Mouse (Mus musculus): ENCODE data around the gene Ror1. TPM values are rescaled to one million over a fixed set of nuclear protein-coding genes. Genes with fewer than 3 reads are reported as not detected.

The Ror1 gene
- total RNA-seq, 2 experiments from 2014 or later: 7.7 to 9.7 TPM

DNA sequence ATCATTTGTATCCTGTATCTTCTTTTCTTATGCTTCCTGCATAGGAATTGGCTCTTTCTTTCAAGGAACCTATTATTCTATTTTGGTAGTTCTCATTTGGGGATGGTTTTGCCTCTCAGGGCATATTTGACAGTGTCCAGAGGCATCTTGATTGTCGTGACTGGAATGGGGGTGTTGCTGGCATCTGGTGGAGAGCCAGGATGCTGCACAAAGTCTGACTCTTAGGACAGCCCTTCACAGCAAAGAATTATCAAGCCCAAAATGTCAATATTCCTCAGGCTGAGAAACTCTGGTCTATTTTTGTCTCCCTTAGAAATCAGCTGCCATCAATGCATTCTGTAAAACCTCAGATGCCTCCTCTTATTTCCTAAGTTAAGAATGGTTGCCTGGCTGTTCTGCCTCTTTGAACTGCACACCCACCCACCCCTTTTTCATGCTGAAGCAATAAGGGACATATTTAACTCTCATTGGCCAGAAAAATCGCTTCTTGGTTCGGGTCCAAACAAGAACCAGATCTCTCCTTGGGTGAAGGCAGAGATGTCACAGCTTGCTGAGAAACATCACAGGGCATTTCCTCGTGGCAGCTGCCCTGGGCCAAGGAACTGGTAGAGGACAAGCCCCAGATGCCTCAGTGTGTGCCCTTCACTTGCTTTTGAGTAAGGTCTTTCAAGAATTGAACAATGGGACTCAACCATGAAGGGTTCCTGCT lies 262.4 kb downstream of the Ror1 start:
- intact Hi-C loops (cut with DNase I): no loop called here
- DNase-seq (ENCODE audit: low spot score): no peak

DNA sequence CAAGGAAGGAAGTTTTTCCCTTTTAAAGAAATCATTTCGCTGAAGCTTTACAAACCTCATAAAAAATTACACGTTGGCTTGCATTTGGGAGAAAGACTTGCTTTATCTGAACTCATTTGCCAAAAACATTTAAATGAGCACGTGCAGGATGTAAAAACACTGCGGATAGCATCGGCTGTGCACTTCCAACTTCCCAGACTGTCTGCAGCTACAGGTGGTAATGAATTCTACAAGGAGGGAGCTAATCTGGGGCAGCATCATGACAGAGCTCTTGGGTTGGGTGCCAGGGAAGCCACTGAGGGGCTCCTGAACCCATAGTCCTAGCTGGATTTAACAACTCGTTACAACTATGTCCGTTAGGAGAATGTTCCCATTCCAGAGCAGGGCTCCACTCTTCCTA lies 268.1 kb downstream of the Ror1 start:
- no peak for DNase-seq (ENCODE audit: low spot score)
- intact Hi-C loops (cut with DNase I): no loop called here

DNA sequence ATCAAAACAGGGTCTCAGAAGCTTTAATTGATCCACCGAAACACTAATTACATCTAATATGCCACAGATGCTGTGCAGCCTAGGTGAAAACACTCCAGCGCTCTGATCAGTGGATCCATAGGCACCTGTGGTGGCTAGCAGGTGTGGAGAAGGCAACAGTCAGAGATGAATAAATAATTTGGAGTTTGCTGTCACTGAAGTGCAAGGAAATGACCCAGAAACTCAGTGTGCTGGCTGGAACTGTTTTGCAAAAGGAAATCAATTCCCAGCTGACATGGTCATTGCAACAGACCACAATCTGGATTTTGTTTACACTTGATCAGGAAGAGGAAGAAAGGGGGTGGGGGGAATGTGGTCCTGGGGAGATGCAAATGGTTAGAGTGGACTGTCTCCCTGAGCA lies 273.1 kb downstream of the Ror1 start:
- intact Hi-C loops (cut with DNase I): no loop called here
- DNase-seq (ENCODE audit: low spot score): no peak

DNA sequence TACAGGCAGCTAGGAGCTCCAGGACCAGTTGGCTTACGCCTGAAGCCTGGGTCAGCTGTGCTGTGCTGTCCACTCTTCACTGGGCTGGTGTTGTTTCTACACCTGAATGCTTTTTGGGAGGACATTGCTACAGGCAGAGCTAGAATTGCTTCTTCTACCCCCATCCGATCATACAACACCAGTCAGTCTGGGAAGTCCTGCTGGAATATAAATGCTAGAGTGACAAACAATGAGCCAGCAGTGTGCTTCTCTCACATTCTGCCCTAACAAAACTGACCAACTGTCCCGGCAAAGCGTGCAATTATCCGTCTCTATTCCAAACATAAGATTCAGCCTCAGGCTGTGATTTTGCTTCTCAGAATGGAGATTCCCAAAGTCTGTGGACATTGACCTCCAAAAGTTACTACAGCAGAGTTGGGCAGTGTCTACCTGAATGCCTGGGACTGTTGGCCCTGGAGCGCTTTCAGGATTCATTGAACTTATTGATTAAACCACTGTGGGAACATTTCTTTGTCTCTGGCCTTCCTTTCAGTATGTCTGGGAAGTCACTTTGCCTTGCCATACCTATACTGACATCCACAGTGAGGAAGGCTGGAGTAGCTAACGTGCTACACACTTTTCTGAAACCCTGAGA lies 274.1 kb downstream of the Ror1 start:
- DNase-seq (ENCODE audit: low spot score): no peak
- intact Hi-C loops (cut with DNase I): no loop called here

DNA sequence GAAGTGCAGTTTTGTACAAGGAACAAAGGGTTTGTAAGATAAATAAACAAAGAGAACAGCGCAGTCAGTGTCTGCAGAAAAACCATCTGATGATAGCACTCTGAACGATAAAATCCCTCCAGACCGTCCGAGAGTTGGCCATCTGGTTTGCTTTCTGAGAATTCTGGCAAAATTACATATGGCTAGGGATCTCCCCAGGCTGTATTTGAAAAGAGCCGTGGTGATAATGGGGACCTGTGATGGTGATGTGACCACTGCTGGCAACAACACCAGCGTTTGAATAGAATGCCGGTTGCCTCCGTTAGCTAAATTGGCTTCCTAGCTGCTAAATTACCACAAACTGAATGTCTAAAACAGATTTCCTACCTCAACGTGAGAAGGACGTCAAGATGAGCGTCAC lies 277.2 kb downstream of the Ror1 start:
- intact Hi-C loops (cut with DNase I): no loop called here
- no peak for DNase-seq (ENCODE audit: low spot score)

DNA sequence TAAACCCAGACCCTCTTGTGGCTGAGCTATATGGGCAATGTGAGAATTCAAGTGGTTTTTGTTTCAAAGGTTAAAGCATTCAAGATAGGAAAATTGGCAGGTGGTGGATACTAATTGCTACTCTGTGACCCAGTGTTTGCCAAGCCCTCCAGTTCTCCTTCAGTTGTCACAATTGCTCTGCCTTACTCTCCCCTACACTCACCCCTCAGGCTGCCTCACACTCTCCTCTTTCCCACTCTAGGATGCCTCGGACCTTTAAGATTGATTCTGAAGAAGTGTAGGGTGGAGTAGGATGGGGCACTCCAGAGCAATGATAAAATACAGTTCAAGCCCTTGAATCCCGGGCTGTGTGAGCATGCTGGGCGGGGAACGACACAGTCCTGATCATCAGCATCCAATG lies 278.2 kb downstream of the Ror1 start:
- intact Hi-C loops (cut with DNase I): no loop called here
- no peak for DNase-seq (ENCODE audit: low spot score)

DNA sequence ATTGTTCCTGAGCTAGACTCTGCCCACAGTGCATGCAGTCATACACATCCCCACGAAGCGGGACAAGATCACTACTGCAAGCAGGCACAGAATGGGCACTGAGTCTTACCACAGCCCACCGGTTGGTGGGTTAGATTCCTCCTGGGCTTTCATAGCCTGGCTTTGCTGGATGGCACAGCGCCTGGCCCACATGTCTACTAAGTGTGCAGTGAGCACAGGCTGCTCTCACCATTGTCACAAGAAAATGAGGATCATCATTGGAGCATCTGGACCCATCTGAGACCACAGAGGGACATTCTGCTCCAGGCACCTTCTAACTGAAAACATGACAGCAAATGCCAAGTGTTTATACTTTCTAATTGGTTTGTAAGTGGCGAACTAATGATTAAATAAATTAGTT lies 279.7 kb downstream of the Ror1 start:
- no peak for DNase-seq (ENCODE audit: low spot score)
- intact Hi-C loops (cut with DNase I): no loop called here

DNA sequence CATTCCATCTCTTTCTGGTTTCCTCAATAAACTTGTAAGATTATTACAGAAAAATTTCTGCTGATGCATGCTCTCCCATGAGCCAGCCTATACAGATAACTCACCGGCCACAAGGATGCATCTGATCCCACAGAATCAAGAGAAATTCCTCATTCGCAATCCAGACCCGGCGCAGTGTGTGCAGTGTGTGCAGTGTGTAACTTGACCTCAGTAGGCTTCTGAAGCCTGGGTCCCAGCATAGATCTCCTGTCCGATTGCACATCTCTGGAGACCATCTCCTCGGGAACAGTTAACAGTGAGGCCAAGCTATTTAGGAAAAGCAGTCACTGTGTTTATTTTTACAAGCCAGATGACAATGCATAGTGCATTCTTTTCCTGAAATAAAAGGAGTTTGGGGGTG lies 280.6 kb downstream of the Ror1 start:
- intact Hi-C loops (cut with DNase I): no loop called here
- no peak for DNase-seq (ENCODE audit: low spot score)

DNA sequence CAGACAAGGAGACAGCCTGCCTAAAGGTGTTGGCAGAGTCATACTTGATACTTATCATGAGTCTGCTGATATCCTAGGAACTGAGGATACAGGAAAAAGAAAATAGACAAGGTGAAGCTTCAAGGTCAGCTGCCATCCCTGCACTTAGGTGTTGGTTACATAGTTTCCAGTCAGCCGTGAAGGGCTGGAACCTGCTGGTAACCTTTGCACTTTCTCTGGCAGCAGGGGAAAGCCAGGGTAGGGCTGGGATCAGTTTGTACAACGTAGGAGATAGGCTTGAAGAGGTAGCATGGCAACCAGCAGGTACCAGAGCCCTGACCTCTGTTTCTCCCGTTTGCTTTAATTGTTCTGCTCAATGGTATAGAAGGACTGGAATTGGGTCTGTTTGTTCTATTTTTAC lies 281.6 kb downstream of the Ror1 start:
- intact Hi-C loops (cut with DNase I): no loop called here
- DNase-seq (ENCODE audit: low spot score): no peak

DNA sequence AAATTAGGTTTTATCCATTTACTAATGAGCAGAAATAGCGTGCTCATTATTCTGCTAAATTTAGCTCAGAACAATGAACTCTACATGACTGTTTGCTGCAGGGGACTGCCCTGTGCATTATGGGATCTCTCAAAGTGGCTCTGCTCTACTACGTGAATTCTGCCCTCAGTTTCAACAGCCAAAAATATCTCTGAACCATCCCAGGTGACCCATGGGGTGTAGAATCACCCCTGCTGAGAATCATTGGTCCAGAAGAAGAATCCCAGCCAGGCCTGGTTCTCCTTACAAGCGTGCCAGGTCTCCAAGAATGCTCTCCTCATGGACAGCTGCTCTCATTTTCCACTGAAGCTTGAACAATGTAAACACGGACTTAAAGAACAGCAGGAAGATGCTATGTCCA lies 282.4 kb downstream of the Ror1 start:
- intact Hi-C loops (cut with DNase I): no loop called here
- no peak for DNase-seq (ENCODE audit: low spot score)

DNA sequence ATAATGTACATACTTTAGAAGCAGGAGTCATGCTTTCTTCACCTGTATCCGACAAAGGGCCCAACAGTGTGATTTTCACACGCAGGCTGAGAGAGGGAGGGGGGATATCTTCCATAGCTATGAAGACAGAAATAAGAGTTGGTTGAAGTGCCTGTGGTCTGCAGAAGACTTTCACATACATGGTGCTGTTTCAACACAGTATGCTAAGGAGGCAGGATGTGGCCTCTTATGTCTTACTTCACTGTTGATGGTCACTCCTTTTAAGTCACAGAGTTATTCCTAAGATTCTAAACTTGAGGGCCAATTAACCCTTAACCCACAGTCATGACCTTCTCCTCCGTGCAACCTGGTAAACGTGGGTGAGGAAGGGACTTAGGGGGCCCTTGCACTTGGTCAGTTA lies 286.2 kb downstream of the Ror1 start:
- DNase-seq (ENCODE audit: low spot score): no peak
- intact Hi-C loops (cut with DNase I): no loop called here

DNA sequence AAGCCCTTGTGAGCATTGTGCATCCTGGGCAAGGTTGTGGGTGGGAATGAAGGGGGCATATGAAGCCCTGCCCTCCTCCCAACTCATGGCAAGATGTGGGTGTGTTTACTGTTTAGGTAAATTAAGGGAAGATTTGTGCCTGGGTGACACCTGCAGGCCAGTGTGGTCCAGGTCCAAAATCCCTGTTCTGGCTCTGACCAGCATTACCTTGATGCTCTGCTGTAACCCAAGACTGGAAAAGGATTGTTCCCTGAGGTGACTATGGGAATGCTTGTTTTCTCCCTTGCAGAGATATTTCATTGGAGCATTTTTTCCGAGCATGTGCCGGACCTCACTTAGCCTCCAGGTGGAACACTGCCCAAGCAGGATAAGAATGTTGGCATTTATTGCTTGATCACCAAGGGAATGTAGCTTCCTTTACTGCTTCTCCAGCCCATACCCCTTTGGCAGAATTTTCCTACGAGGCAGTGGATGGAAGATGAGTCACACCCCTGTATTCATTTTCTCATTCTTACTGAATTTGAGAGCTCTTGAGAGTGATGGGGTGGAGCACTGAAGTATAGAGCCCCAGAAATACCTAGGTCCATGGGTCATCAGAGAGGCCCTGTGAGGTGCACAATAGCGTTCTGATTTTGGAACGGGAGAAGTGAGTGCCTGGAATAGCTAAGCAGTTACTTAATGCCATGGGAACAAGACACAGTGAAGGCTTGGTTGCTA lies 290.8 kb downstream of the Ror1 start:
- intact Hi-C loops (cut with DNase I): no loop called here
- DNase-seq (ENCODE audit: low spot score): no peak

DNA sequence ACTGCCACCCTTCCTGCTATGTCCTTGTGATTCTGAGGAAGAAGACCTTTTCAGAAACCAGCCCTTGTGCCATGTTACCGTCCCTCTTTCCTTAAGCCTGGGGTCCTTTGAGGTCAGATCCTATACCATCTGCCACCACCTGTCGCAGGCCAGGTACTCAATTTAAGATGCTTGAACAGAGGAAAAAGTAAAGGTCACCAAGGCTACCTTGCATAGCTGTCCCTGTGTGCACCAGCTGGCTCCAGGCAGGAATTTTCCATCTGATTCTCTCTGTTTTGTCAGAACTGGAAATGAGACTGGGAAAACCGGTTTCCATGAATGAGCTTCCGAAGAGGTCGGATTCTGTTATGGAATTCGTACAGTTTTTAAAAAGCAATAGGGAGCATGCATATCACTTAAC lies 294.8 kb downstream of the Ror1 start:
- intact Hi-C loops (cut with DNase I): no loop called here
- DNase-seq (ENCODE audit: low spot score): no peak

DNA sequence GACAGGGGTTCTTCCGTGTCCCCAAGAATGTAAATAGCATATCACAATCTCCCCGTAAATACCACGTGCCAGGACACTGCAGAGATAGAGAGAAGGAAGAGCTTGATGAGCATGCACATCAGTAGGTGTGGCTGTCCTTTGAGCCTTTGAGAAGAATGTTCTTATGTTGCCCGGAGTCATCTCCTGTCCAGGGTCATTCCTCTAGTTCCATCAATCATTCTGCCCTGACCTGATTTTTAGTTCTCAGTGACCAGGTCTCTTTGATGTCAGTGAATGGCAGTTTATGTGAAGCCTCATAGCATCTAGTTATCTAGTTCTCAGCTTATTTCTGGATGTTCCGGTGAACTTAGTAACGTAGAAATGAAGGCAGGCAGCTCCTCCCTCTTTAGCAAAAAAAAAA lies 295.4 kb downstream of the Ror1 start:
- DNase-seq (ENCODE audit: low spot score): no peak
- intact Hi-C loops (cut with DNase I): no loop called here

DNA sequence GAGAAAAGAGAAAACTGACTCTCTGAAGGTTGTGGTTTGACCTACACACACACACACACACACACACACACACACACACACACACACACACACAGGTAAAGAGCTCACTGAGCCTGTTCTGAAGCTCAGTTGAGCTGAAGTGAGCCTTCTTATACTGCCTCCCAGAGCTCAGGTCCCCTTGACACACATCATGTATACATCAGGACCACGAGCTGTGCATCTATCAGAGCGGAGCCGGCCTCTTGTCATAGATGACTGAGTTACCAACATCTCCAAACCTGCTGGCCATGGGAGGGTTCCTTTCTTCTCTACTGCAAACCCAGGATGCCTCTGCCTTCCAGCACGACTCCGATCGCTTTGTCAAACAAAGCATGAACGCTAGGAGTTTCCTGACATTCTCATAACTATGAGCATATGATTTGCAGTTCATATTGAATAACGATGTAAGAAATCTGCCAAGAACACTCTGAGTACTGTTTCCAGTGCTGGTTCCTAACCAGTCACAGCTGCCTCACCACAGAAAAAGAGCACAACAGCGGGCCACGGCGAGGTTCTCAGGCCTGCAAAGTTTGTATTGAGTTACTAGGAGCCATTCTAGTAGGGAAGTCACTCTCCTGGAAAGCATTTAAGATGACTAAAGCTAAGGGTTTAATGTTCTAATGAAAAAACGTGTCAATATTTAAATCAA lies 297.9 kb downstream of the Ror1 start:
- no peak for DNase-seq (ENCODE audit: low spot score)
- intact Hi-C loops (cut with DNase I): no loop called here

DNA sequence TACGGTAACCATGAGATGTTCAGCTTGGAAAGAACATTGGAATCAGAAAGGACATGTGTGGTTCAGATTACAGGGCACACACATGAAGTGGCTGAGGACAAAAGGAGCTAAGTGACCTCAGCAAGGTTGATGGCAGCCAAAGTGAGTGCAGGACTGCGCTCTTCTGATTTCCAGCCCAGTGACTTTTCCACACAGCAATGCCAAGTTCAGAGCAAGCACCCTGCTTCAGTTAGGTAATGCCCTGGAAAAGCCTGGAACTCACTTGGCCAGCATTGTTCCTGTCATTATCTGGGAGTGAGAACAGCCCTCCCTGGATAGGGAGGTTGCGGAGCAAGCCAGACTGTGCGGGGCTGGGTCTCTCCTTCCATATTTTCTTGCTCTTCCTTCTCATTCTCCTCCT lies 299.8 kb downstream of the Ror1 start:
- DNase-seq (ENCODE audit: low spot score): peak; percentile 75
- intact Hi-C loops (cut with DNase I): no loop called here

DNA sequence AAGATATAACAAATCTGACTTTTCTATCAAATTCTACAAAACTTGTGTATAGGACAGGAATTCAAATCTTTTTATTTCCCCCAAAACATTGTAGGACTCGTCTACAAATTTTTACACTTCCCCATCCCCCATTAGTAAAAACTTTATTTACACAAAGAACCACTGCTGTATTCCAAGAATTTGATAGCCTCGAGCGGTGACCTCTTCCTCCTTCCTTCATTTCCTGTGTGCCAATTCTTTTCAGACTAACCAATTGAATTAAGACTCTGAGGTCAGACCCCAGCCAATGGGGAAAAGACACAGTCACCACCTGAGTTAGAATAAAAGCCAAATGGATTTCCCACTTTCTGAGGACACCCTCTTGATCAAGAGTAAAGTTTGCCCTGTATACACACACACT lies 302.5 kb downstream of the Ror1 start:
- DNase-seq (ENCODE audit: low spot score): no peak
- intact Hi-C loops (cut with DNase I): no loop called here

DNA sequence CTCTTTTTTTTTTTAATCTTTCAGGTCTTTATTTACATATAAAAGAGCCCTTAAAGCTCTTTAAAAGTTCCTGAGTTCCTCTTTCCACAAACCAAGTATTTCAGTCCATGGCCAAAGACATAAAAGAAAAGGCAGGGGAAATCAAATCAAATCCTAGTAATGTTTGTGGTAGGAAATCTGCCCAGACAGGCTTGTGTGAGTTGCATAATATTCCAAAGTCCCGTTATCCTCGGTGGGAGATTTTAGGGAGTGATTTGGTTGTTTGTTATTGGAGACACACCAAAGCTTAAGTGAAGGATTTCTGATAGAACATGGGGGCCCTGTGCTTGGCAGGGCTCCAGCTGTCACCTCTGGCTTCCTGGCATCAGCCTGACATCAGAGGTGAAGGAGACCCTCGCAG lies 305.5 kb downstream of the Ror1 start:
- no peak for DNase-seq (ENCODE audit: low spot score)
- intact Hi-C loops (cut with DNase I): no loop called here

DNA sequence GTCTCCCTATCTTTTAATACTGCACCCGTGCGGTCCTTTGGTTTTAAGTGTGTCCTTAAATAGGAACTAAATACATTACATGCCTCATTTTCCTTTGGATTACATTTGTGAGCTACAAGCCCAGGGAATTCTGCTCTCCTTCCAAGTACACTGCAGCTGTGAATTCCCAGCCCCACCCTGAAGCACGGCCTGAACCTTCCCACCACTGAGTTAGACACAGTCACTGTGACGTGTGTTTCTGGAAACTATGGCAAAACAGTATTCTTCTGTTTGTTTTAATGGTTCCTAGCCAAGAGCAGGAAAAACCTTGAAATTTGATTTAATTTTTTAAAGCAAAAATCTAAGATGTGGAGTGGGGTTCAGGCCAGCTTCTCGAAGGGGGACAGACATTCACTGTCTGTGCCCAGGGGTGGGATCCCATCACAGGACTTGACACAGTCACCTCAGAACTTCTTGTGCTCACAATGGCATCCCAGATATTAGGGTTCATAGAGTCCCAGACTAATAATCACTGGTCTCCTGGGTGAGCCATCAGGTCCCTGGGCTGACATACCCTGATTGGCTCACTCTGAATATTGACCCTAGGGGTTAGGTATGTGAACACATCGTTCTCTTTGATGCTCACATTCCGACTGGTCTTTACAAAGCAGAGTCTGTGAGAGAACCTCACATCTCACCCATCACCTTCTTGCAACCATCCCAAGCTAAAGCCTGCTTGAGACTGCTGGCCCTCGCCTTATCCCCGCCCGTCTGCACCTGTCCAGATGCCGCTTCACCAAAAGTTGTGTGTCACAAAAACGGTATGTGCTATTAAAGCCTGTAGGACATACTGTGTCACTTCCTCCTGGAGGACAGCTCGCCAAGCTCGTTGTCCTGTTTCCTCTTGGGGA lies 306.2 kb downstream of the Ror1 start:
- intact Hi-C loops (cut with DNase I): no loop called here
- DNase-seq (ENCODE audit: low spot score): peak; percentile 48
